Mouse (Mus musculus): Measurements from ENCODE around the gene Edc4.

The Edc4 gene

DNA sequence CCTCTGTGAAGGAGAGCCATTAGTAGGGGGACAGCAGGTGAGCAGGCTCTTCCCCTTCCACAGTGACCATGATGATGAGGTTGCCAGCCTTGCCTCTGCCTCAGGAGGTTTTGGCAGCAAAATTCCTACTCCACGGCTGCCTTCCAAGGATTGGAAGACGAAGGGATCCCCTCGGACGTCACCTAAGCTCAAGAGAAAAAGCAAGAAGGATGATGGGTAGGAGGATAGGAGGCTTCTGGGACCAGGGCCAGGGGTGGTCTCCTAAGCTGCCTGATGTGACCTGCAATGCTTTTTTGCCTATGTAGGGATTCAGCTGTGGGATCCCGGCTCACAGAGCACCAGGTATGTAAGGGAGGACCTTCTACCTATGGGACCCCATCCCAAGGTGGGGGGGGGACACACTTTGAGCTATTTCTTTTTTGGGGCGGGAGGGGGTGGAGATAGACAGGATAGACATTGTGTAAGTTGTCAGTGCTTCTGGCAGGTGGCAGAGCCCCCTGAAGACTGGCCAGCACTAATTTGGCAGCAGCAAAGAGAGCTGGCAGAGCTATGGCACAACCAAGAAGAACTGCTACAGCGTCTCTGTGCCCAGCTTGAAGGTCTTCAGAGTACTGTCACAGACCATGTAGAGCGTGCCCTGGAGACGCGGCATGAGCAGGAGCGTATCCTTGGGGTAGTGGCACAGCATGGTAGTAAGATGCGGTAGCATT is 9.2 kb downstream of the Edc4 start:
- no peak for DNase-seq

DNA sequence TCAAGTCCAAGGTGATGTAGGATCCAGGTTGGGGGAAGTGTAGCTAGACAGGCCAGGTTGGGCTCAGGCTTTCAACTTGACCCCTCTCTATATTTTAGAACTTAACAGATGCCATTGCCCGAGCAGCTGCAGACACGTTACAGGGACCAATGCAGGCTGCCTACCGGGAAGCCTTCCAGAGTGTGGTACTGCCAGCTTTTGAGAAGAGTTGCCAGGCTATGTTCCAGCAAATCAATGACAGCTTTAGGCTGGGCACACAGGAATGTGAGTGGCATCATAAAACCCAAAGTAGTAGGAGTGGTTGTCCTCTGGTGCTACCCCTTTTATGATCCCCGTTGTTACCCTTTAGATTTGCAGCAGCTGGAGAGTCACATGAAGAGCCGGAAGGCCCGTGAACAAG is 10.2 kb downstream of the Edc4 start:
- no peak for DNase-seq

DNA sequence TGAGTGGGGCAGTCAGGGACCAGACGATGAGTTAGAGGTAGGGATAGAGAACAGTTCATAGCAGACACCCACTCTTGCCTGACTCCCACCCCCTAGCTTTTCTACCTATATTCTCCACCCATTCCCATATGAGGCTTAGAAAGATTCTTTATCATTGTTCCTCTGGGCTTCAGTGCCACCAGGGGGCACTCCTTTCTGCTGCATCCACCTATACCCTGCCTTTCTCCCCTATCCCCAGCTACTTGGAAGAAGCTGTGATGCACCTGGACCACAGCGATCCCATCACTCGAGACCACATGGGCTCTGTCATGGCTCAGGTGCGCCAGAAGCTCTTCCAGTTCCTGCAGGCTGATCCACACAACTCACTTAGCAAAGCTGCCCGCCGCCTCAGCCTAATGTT is 11.8 kb downstream of the Edc4 start:
- no peak for DNase-seq

DNA sequence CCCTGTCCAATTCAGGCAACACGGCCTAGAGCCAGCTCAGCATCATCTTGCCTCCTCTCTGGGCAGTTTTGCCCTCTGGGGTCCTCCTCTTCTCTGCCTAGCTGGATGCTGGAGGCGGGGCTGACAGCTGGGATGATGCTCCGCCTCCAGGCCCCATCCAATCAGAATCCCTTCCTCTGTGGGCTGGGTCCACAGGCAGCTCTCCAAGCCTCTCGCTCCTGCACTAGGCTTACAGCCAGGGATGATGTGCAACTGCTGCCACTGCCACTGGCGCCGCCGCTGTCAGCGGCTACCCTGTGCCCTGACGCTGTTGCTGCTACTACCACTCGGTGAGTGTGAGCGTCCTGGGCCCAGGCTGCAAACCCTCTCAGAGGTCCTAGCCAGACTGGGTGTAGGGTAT is 12.7 kb downstream of the Edc4 start, which contains the start of gene Nrn1l:
Nrn1l (plus strand) TSS at position 229 of the 400 bp plus-strand sequence.
- DNase-seq: peak; percentile 68

DNA sequence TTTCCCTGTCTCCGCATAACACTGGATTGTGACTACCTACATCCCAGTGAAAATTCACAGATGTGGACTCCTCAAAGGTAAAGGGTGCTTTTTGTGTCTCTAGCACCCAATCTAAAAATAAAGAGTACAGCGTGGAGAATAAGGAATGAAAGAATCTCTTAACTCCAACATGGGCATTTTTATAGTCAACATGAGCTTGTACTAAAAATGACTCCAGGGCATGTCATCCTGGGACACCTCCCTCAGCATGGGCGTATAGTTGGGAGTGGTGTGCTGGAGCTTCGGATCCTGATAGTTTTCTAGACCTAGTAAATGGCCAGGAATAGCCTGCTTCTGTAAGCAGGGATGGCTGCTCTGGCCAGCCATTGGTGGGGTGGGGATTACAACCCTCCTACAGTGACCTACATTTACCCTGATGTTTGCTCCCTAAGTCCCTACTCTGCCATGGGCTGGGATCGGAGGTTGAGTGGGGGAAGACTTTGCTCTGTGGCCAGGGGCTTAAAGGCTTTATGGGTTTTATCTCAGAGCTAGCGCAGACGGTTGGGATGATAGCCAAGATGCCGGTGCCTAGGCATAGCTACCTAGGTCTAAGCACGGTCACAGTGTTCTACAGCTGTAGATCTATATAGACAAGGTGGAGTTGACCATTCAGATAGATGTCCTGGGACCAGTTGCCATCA is 17.3 kb downstream of the Edc4 start:
- no peak for DNase-seq

DNA sequence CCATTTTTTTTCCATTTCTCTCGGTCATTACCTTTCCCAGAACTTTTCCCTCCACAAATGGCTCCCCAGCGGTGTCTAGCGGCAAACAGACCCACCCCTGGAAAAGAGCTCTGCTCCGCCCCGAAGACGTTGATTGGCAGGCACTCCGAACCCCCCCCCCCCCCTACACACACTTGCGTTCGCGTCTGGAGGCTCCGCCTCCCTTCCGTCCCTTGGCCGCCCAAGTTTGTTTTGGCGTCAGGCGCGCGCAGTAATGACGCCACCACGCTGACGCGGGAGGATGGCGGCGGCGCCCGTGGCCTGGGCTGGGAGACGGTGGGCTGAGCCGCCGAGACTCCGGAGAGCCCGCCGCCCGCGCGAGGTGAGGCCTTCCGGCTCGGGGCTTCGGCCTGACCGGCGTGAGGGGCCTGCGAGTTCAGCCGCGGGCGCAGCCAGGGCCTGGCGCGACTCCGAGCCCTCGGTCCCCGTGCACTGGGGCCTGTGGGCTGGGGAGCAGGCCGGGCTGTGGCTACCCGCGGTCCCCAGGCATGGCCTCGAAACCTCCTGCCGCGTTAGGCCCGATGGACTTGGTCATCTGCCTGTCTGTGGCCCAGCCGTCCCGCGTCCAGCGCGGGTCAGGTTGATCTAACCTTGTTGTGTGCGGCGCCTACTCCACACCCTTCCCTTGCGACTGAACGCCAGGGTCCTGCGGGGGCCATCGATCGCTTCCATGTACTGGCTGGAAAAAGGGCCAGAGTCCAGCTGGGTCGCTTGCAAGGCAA is 19.7 kb downstream of the Edc4 start, which contains the start of gene Pskh1:
Pskh1 (plus strand) TSS at position 262 of the 761 bp plus-strand sequence.
- DNase-seq: peak; percentile 92

DNA sequence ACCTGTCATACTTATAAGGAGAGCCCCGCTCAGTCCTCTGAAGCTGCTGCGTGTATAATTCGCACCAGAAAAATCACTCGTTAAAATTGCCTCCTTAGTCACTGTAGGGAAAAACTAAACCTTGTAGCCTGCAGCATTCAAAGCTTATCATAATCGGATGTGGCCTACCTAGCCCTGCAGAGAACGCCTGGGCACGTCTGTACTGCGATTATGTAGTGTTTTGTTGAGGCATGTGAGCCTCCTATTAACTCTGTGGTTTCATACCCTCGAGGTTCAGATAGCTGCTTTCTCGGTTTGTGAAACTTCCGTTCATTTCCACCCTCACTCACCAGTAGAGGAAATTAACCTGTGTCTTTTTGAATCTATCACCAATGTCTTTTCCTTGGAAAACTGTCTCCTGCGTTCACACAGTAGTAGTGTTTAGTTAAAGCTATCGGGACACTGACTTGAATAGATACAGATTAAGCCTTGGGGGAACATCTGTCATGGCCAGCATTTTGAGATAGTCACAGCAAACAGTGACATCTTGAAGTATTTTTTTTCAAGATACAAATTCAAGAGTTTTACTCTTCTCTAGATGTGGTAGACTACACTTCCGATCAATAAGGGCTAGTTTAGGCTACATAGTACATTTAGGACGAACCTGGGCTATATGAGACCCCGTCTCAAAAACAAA is 20.4 kb downstream of the Edc4 start:
- DNase-seq: no peak

DNA sequence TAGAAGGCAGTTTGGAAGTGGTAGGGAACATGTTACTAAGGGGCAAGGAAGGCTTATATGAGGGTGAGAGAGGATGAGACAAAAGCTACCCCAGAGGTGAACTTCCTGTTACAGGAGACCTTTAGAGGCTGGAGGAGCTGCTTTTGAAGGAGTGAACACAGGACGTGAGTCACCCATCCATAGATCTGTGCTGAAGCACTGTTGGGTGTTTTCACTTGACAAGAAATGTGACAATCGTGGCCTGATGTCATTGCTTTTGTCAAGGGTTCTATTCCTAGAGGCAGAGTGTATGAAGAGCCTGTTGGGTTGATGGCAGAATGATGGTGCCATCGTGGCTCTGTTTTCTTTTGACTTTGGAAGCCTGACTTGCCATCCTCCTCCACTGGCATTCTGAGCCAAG is 38.7 kb downstream of the Edc4 start:
- no peak for DNase-seq

DNA sequence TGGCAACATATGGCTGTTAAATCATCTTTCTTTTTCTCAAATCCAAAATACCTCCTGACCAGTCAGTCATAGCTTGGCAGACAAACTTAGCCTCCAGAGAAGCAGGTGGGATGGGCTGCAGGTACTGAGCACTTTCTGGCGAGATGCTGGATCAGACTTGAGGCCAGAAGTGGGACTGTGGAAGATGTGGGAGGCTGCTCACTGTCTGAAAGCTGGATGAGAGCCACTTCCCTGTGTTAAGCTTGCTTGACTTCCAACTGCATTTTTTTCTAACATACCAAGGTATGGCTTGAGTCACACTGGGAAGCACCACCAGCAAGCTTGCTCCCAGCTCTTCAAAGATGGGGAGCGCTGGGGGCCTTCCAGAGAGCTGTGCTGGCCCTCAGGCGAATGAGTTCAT is 44.4 kb downstream of the Edc4 start:
- no peak for DNase-seq

DNA sequence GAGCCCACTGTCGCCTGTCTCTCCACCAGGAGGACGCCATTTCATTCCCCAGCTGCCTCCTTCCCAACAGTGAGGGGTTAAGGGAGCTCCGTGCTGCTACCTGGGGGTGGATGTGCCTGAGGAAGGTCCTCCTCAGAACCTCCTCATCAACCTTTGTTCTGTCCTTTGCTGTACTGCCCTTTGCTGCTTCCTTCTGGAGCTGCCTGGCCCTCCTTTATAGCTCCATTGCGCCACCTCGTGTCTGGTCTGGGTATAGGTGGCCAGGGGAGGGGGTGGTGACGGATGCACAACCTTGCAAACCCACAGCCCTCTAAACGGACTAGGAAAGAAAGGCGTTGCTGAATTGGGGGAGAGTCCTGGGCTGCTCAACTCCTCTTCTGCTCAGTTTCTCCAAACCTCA is 49.9 kb downstream of the Edc4 start:
- DNase-seq: peak; percentile 84

DNA sequence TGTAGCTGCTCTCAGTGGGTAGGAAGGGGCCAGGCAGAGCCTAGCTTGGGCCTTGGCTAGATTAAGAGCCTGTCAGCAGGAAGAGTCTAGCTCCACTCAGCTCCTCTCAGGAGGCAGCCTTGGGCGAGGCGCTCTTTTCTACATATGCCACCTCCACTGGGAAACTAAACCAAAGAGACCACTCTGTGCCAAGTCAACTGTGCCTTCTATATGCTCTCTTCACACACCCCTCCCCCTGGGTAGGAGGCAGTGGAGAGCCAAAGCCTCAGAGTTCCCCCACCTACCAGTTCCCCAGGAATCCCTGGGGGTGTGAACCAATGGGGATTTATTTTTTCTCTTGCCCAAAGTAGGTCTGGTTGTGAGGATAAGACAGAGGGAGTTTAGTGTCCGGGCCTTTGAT is 50.6 kb downstream of the Edc4 start:
- no peak for DNase-seq

DNA sequence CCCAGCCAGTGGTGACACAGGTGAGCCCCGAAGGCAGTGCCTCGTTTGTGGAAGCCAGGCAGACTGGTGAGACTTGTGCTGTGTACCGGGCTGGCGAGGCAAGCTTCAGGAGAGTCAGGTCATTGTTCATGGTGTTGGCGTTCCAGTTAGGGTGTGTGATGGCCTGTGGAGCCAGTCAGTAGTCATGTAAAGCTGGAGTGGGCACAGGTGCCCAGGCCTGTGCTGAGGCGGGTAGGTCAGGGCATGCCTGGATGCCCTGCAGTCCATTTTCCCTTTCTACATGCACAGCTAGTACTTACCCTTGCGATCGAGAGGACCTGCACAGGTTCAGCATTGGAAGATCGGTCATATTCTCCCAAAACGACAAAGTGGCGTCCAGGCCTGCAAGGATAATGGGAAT is 51.8 kb downstream of the Edc4 start:
- no peak for DNase-seq

DNA sequence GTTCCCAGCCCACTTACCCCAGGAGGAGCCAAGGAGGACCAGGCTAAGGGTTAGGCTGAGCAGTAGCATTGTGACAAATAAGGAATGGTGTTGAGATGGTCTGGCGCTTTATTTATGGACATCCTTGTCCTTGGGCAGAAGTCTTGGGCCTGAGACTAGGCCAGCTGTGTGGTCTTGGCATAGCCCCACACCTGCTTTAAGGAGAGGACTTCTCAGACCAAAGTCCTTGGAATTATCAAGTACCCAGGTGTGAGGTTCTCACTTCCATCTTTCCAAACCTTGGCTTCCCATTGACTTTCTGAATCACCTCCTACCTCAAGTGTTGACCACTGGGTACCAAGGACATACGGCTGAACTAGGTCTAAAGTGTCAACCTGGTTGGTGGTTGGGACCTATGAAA is 53.1 kb downstream of the Edc4 start, which contains the start of gene Ctrl:
Ctrl (minus strand) TSS at position 101 of the 400 bp plus-strand sequence.
- no peak for DNase-seq

DNA sequence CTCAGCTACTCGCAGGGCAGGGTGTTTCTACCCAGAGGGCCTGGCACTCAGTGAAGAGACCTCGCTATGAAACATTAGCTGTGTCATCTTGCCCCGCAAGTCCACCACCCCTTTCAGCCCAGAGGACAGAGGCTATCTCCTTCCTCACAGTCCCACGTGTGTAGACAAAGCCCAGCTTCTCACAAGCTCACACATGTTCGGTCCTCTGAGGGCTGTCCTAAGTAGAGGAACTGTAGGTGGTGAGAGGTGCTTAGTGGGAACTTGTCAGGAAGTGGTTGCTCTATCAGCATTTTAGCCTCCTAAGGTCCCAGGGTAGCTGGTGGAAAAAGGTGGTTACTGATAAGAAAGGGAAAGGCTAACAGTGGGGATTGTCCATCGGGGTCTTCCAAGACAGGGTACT is 54.4 kb downstream of the Edc4 start:
- no peak for DNase-seq

DNA sequence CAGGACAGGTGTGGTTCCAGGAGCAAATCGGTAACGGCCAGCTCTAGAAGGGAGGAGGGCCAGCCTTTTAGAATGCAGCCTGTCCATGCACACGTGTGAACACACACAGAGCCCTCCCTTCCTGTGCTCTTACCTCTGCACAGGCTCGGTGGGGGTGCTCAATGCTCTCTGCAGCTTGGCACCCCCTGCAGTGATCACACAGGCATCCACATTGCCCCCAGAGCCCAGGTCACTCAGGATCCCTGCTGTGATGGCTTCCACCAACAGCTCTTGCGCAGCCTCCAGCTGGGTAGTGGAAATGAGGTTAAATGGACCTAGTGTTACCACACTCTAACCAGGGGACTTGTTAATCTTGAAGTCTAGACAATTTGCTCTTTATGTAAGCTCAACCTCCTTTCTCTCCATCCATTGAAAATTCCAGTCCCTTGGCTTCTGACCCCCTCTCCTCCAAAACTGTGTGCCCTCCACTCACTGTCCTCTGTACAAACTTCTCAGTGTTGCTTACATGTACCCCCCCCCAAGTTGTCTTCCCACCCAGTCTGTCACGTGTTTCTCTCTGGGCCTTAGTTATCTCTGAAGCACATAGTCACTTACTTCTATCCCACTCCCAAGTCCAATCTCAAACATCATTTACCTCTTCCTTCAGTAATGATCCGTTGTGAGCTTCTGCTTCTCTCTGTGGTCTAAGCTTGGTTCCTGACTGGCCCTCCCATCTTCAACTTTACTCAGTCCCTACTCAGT is 55.4 kb downstream of the Edc4 start:
- DNase-seq: no peak

DNA sequence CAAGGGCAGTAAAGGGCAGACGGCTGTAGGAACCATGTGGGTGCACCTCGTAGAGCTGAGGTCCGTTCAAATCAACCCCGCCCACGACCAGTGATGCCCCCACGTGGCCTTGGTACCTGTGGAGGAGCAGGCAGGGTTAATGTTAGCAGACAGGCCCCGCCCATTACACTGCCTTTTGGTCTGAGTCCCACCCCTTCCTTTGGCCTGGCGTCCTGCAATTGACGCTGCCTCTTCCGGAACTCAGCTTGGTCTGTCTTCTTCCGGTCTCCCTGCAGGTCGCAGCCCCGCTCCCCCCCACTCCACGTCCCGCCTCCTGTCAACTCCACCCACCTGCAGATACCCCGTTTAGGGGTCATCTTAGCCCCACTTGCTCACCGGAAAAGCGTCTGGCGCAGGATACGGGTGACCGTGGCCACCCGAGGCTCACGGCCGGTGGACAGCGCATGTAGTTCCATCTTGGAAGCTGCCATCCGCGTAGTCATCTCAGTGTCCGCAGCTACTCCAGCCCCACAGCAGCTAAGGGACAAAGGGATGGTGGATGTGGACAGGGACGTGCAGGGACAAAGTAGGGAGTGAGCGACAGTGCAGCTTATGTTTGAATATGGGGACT is 56.3 kb downstream of the Edc4 start:
- DNase-seq: peak; percentile 77

DNA sequence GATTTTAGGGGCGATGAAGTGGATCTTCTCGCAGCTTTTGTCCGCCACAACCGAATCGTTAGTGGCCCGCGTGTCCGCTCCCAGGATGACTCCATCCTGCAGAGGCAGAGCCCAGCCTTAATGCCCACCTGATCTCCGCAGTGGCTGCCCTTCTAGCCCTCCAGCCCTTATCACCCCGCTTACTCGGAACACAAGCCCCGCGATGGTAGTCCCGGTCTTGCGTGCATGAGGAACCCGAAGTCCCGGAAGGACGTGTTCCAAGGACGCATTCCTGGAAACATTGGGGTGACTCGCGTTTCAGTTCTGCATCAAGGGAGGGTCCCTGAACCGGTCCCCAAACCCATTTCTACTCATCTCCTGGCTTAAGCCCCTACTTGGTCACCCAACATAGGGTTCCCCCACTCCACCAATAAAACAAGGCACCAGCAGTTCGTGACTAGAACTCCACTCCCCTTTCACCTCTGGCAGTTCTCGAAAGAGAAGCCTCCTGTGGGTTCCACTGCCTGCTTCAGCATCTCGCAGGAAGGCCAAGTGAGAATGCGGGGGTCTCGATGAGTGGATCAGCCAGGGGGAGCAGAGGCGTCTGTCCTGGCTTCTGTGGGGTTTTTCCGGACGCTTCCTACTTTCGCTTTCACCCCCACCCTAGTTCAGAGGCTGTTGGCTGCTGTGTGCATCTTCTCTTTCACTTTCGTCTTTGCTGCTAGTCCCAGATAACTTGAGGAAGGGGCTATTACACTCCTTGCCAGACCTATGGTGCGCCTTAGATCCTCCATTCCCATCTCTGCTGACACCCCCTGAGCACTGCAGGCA is 57.0 kb downstream of the Edc4 start:
- DNase-seq: peak; percentile 43

DNA sequence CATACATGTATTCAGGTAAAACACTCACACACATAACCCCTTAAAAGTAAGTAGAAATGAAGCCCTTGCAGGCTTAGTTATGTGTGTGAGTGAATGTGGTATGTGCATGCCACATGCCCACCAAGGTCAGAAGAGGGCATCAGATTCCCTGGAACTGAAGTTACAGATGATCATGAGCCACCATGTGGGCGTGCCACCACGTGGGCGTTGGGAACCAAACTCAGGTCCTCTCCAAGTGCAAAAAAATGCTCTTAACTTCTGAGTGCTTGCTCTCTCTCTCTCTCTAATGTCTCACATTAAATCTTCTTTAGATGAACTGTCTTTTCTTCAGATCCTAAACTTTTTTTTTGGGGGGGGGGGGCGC is 57.6 kb downstream of the Edc4 start, which contains the start of gene Psmb10:
Psmb10 (minus strand) TSS at position 139 of the 364 bp plus-strand sequence.
- no peak for DNase-seq

DNA sequence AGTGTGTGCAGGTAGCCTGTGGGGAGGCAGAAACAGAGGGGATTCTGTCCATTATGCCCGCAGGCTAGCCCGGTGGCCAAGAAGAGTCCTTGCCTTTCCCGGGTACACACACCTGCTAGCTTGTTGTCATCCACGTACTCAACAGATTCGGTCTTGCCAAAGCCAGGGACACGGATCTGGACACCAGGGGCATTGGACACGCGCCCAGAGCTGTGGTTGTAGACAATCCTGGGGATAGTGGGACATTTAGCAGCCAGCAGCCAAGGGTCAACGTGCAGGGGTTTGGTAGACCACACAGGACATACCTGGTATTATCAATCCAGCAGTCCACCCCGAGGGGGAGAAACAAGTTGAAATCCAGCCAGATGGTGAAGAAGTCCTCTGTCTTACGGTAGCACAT is 61.3 kb downstream of the Edc4 start:
- no peak for DNase-seq

DNA sequence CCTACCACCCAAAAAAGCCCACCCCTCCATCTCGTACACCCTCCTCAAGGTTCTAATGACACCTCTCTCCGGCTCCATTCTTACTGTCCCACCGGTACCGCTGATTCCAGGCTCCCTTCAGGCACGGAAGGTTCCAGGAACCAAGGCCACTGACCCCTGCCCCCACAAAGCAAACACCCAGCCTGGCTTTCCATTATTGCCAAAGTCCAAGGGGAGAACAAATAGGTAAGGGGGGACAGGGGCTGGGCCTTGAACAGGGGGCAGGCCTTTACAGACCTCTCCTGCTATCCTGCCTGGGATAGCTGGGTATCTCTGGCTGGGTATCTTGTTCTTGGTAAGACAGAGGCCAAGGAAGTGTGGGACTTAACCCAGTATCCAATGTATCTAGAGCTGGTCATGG is 61.9 kb downstream of the Edc4 start:
- DNase-seq: no peak

DNA sequence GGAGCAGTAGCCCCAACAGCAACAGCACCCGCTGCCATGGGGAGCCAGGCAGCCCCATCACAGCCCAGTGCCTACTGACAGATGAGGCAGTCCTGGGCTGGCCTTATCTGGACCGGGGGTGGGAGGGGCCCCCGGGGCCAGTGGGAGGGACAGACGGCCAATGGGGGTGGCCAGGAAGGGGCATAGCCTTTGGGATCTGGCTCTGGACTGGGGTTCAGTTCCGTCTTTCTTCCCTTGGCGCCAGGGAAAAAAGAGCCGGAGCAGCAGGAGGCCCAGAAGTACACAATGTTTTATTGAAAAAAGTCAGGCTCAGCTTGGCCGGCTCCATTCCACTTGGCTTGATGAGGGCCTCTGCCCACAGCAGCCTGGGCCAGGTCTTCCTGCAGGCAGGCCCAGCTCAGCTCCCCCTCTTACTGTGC is 62.6 kb downstream of the Edc4 start, which contains the start of gene Lcat:
Lcat (minus strand) TSS at position 62 of the 419 bp plus-strand sequence.
- no peak for DNase-seq
